In the genomic region with DNA sequence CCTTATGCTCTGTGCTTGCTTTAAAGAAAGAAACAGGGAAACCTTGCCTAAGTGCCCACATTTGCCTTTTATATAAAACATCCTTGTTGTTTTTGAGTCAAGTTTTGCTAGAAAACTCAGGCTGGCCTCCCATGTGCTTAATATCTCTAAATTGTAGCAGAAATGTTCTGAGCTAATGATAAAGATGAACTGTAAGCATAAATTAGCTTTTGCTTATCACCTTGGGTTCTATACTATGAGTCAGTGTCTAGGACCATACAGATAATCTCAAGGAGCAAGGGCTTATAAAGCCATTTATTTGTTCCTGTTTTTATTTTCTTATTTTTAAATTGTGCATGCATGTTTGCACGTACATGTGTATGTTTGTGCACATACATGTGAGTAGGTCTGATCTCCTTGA, we compare ENCODE assay signal across 25 mouse cellular contexts.
"Had no signal": no experiment of that assay in that cellular context is flagged by ENCODE, and none has a peak within 500 bp of the region (broad histone marks: within the 10 kb centered on the region; RNA-seq: fewer than 3 reads in every experiment).

No protein-coding gene starts in this region.

- H3K9ac ChIP-seq: embryonic facial prominence, embryonic 12.5 days; embryonic facial prominence, embryonic 13.5 days; embryonic facial prominence, embryonic 15.5 days; forebrain, embryonic 12.5 days; forebrain, embryonic 13.5 days; forebrain, embryonic 15.5 days; forebrain, postnatal 0 days had no signal

- H3K9me3 ChIP-seq: embryonic facial prominence, embryonic 12.5 days; embryonic facial prominence, embryonic 13.5 days; embryonic facial prominence, embryonic 15.5 days; forebrain, embryonic 12.5 days; forebrain, embryonic 13.5 days; forebrain, embryonic 15.5 days had no signal

- DNase-seq: cerebellum, adult 8-10 months; cerebellum, adult 9-10 months; cerebellum, adult 9-11 months; cerebellum, postnatal 10 days; cerebellum, postnatal 14 days; cerebellum, postnatal 25 days; cerebellum, postnatal 36 days; embryo, embryonic 11 days; forebrain, postnatal 0 days; gastrocnemius, adult 2 months; gastrocnemius, postnatal 10 days; gastrocnemius, postnatal 14 days; gastrocnemius, postnatal 25 days; gastrocnemius, postnatal 36 days; heart, adult 18-20 months; heart, adult 2 months had no signal

- H3K36me3 ChIP-seq: embryonic facial prominence, embryonic 10.5 days; embryonic facial prominence, embryonic 12.5 days; embryonic facial prominence, embryonic 15.5 days; forebrain, embryonic 12.5 days had no signal

- H3K4me1 ChIP-seq: embryonic facial prominence, embryonic 10.5 days; embryonic facial prominence, embryonic 12.5 days; embryonic facial prominence, embryonic 13.5 days; embryonic facial prominence, embryonic 15.5 days; forebrain, embryonic 15.5 days had no signal

- H3K27me3 ChIP-seq: embryonic facial prominence, embryonic 12.5 days; embryonic facial prominence, embryonic 13.5 days; embryonic facial prominence, embryonic 15.5 days; forebrain, embryonic 13.5 days; forebrain, embryonic 15.5 days had no signal

- H3K4me3 ChIP-seq: embryonic facial prominence, embryonic 10.5 days; embryonic facial prominence, embryonic 12.5 days; embryonic facial prominence, embryonic 13.5 days; embryonic facial prominence, embryonic 15.5 days; erythroblast, embryonic 14.5 days; forebrain, embryonic 10.5 days; forebrain, embryonic 12.5 days; forebrain, embryonic 13.5 days; forebrain, embryonic 15.5 days; gastrocnemius, adult 2 months; heart, adult 2 months had no signal

- H3K27ac ChIP-seq: embryonic facial prominence, embryonic 10.5 days; embryonic facial prominence, embryonic 12.5 days; embryonic facial prominence, embryonic 13.5 days; embryonic facial prominence, embryonic 15.5 days; forebrain, embryonic 10.5 days; forebrain, embryonic 12.5 days; forebrain, embryonic 13.5 days; forebrain, embryonic 15.5 days; gastrocnemius, adult 2 months; heart, adult 2 months had no signal
